Mouse (Mus musculus): ENCODE measurements around the gene Tmem50a. TPM values are rescaled to one million over a fixed set of nuclear protein-coding genes. Genes with fewer than 3 reads are reported as not detected.
A peak's percentile ranks its signal among the peaks of the same experiment; 100 is the strongest.
"Not testable (repeated sequence)": the region's sequence is repeated elsewhere in the genome, so short reads cannot be mapped to it uniquely, and the experiment has no call there.

The Tmem50a gene
- polyA plus RNA-seq, 1 experiment from 2014 or later, result 149 TPM

DNA sequence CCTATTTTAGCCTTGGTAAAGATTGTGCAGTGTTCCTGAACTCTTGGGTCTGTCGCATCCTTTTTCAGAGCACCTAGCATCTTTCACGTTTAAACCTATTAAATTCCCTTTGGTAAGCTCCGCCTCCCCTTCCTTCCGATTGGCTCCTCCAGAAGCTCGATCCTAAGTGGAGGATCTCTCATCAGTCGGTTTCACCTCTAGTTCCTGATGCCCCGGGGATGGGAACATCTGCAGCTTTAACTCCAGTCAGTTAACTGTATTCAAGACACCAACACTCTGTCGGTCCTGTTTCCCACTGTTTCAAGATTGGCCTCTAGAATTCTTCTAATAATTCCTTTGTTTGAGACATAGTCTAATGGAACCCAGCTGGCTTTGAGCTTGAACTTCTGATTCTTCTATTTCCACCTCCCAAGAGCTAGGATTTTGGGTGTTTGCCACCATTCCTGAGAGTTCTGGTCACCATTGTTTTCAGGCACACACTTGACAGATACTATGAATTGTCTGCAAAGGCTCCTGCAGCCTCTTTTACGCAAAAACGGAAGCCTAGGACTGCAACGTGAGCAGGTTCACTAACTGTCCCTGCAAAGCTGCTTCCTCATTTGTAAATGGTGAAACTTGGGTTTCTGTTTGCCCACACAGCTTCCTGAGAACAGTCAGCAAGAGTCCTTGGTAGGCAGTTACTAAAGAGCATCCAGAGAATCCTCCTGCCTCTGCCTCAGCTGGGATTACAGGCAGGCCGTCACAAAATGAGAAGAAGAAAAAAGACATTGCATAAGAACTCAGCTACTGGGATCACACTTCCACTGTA is 5.1 kb upstream of the Tmem50a start:
- H3K27me3 ChIP-seq (ENCODE audit: insufficient read depth, poor library complexity, severe bottlenecking), result no peaks in the 10 kb centered on the region
- peaks cover 19% of the 10 kb centered on the region for H3K4me1 ChIP-seq (replicated peaks)
- 41% methylated on average over 12 of the region's 12 CpGs for WGBS
- no peaks in the 10 kb centered on the region for H3K9me3 ChIP-seq
- H3K4me3 ChIP-seq, result no peak overlapping the region
- no peak overlapping the region for H3K27ac ChIP-seq
- H3K36me3 ChIP-seq, result peaks cover 8% of the 10 kb centered on the region
- no peak for DNase-seq (ENCODE audit: low spot score)

DNA sequence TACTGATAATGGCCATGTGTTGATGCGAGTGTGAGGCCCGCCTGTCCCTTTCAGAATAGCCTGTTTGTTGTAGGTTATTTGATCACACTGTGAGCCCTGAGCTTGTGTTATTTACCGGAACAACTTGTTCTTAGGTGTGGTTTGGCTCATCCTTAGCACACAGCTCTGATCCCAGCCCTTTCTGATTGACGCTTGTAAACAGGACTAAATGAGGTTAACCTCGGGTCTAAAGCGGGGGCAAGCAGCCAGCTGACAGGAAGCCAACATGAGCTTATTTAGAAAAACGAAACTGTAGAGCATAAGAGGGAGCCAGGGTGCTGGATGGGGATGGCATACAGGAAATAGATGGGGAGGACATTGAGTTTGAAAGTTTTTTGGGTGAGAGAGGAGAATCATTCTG is 3.6 kb upstream of the Tmem50a start:
- Histone ChIP-seq H3K27me3 (ENCODE audit: insufficient read depth, poor library complexity, severe bottlenecking) (no peaks in the 10 kb centered on the region), H3K36me3 (no peaks in the 10 kb centered on the region), H3K4me1 (replicated peaks) (peaks cover 24% of the 10 kb centered on the region), H3K4me3 (no peak overlapping the region), H3K27ac (no peak overlapping the region), H3K9me3 (no peaks in the 10 kb centered on the region)
- DNase-seq (ENCODE audit: low spot score), result no peak
- WGBS, result 71% methylated on average over 7 of the region's 7 CpGs

DNA sequence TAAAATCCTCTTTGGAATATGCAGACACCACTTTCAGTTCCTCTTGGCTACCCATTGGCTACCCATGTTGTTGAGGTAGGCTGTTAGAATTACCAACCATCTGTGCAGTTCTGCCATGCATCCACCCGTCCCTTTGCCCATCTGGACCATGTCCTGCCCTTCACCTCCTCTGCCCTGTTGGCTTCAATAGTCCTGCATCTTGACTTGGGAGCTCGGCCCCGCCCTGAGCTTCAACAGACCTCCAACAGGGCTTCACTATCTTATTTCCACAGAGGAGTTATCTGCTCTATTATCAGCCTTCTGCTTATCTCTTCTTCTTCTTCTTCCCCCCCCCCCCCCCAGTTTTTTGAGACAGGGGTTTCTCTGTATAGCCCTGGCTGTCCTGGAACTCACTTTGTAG is 2.4 kb upstream of the Tmem50a start:
- Histone ChIP-seq H3K27me3 (ENCODE audit: insufficient read depth, poor library complexity, severe bottlenecking) (no peaks in the 10 kb centered on the region), H3K4me1 (replicated peaks) (peaks cover 22% of the 10 kb centered on the region), H3K27ac (no peak overlapping the region), H3K9me3 (no peaks in the 10 kb centered on the region), H3K4me3 (no peak overlapping the region), H3K36me3 (peaks cover 7% of the 10 kb centered on the region)
- whole genome bisulfite sequencing, result 80% methylated on average over 3 of the region's 3 CpGs
- no peak for DNase-seq (ENCODE audit: low spot score)

DNA sequence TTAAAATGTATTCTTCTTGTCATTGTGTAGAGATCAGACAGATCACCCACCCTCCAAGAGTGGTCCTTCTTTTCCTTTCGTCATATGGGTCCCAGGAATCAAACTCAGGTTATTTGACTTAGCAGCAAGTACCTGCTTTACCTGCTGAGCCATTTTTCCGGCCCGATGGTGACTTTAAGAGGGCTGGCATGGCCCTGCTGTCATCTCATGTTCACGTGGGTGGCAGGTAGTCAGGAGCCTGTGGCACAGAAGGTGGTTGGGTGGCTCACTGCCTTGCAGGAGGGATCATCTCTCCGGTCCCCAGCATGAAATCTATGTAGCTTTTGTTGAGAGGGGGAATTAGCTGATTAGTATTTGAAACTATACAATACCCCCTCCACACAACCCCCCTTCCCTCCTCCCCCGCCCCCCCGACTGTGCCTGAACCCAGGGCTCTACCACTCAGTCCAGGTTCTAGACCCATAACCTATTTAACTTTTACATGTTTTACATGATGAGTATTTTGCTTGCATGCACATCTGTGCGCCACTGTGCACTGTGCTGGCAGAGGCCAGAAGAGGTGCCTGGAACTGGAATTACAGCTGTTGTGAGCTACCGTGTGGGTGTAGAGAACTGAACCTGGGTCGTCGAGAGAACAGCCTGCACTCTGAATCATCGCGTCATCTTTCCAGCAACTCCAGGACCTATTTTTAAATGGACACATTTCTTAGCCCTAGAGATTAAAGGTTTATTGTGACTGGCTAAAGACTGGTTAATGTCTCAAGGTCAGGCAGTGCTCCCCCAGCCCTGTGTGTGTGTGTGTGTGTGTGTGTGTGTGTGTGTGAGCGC is 613 bp upstream of the Tmem50a start:
- Histone ChIP-seq H3K27ac (peak overlapping the region; percentile 89), H3K36me3 (peaks cover 23% of the 10 kb centered on the region), H3K9me3 (peaks cover 4% of the 10 kb centered on the region; the same call in 1 of the 2 replicates), H3K4me3 (peak overlapping the region; percentile 69), H3K27me3 (ENCODE audit: insufficient read depth, poor library complexity, severe bottlenecking) (no peaks in the 10 kb centered on the region), H3K4me1 (replicated peaks) (peaks cover 22% of the 10 kb centered on the region)
- WGBS, result 58% methylated on average over 14 of the region's 14 CpGs
- no peak for DNase-seq (ENCODE audit: low spot score)

DNA sequence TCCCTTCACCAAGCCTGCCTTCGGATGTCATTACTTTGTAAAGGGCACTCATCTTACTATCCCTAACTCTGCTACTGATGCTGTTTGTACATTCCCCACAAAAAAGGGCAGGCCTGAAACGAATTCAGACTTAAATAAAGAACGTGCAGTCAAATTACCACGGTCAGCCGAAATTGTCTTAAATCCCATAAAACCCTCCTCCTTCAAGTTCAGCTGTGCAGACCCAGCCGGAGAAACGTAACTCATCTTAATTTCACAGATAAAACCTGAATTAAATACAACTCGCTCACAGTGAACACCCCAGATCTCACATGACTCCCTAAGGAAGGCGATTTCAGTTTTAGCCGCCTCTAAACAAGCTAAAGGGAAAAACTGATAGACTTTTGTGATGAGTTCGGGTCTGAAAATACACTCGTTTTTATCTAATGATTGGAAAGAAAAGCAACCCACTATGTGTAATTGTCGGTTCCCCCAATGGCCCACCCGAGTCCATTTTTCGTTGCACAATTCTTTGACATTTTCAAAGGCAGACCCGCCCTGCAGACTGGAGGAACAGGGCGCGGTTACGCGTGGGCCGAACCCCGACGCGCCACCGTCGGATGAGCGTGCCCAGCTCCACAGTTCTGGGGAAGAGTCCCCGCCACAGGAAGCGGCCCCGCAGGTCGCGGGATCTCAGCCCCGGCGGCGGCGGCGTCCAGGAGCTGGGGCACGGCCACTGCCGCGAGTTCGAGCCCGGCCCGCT is 531 bp downstream of the Tmem50a start:
- peaks cover 30% of the 10 kb centered on the region for H3K36me3 ChIP-seq
- DNase-seq (ENCODE audit: low spot score), result no peak
- peak overlapping the region; percentile 89 for H3K27ac ChIP-seq
- H3K27me3 ChIP-seq (ENCODE audit: insufficient read depth, poor library complexity, severe bottlenecking), result no peaks in the 10 kb centered on the region
- H3K9me3 ChIP-seq, result peaks cover 4% of the 10 kb centered on the region; the same call in 1 of the 2 replicates
- 2% methylated on average over 43 of the region's 43 CpGs for whole genome bisulfite sequencing
- peaks cover 22% of the 10 kb centered on the region for H3K4me1 ChIP-seq (replicated peaks)
- peak overlapping the region; percentile 69 for H3K4me3 ChIP-seq

DNA sequence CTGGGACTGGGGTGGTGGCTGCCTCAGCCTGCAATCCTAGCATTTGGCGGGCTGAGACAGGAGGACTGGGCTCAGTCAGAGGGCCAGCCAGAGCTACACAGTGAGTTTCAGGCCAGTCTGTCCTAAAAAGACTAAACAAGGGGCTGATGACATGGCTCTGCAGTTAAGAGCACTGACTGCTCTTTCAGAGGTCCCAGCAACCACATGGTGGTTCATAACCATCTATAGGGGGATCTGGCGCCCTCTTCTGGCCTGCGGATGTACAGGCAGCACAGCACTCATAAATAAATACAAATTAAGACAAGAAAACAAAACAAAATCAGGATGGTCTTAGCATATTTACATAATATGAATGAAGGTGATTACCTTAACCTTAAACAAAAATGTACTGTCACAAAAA is 1.4 kb downstream of the Tmem50a start:
- Histone ChIP-seq H3K27me3 (ENCODE audit: insufficient read depth, poor library complexity, severe bottlenecking) (no peaks in the 10 kb centered on the region), H3K4me1 (replicated peaks) (peaks cover 23% of the 10 kb centered on the region), H3K36me3 (peaks cover 38% of the 10 kb centered on the region), H3K27ac (peak overlapping the region; percentile 45; the same call in 1 of the 2 replicates), H3K4me3 (peak overlapping the region; percentile 69), H3K9me3 (peaks cover 4% of the 10 kb centered on the region; the same call in 1 of the 2 replicates)
- DNase-seq (ENCODE audit: low spot score), result peak; percentile 76
- WGBS, result 27% methylated on average over 3 of the region's 3 CpGs

DNA sequence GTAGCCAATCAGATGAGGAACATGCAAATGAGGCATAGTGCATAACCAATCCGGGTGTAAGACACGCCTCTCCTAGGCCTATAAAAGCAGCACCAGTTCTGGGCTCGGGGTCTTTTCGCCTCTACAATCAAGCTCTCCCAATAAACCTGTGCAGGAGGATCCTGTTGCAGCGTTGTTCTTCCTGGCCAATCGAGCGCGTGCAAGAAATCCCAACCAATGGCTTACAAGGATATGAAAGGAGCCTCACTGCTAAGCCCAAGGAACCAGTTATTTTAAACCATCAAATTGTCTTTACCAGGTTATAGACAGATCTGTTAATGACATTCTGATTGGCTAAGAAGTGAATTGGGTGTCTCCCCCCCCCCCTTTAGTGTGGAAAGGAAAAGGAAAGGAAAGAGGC is 3.4 kb downstream of the Tmem50a start:
- DNase-seq (ENCODE audit: low spot score); H3K4me3 ChIP-seq; H3K9me3 ChIP-seq; H3K27me3 ChIP-seq (ENCODE audit: insufficient read depth, poor library complexity, severe bottlenecking); H3K27ac ChIP-seq: not testable (repeated sequence)
- peaks cover 26% of the 10 kb centered on the region for H3K4me1 ChIP-seq (replicated peaks)
- H3K36me3 ChIP-seq, result peaks cover 58% of the 10 kb centered on the region
- WGBS, result 98% methylated on average over 8 of the region's 8 CpGs

DNA sequence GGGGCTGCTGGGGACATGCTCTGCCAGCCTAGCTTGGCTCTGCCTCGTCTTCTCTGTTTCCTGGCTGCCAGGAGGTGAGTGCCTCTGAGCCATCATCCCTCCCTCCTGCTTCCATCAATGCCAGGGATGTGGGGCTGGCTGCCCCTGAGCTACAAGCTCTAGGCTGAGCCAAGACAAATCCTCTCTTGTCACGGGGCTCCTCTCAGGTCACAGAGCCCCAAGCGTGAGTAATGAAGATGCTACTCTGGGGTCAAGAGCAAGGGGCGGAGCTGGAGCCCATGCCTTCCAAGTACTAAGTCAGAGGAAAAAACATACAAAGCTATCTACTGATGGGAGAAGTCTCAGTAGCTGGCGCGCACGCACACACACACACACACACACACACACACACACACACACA is 11.8 kb downstream of the Tmem50a start:
- no peak overlapping the region for H3K4me3 ChIP-seq
- DNase-seq (ENCODE audit: low spot score), result no peak
- H3K27ac ChIP-seq, result peak overlapping the region; percentile 45; the same call in 1 of the 2 replicates
- WGBS, result 72% methylated on average over 7 of the region's 7 CpGs
- peaks cover 100% of the 10 kb centered on the region for H3K36me3 ChIP-seq
- no peaks in the 10 kb centered on the region for H3K9me3 ChIP-seq
- H3K4me1 ChIP-seq (replicated peaks), result no peaks in the 10 kb centered on the region; the same call in 1 of the 2 replicates
- no peaks in the 10 kb centered on the region for H3K27me3 ChIP-seq (ENCODE audit: insufficient read depth, poor library complexity, severe bottlenecking)

DNA sequence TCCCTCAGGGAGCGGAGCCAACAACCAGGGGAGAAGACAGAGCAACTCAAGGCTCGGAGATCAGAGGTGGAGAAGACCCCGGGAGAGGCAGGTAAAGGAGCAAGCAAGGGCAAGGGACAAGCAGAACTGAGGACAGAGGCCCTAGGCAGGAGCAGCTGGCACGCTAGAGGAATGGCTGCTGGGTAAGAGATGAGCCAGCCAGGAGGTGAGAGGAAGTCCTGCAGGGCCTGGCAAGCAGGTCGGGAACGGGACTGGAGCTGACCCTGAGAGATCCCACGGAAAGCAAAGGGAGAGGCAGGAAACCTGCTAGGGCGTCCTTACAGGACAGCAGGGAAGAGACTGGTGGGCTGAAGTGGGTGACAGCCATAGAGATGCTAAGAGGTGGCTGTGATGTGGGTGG is 13.7 kb downstream of the Tmem50a start:
- Histone ChIP-seq H3K27me3 (ENCODE audit: insufficient read depth, poor library complexity, severe bottlenecking) (no peaks in the 10 kb centered on the region), H3K27ac (no peak overlapping the region), H3K4me3 (no peak overlapping the region), H3K4me1 (replicated peaks) (no peaks in the 10 kb centered on the region), H3K36me3 (peaks cover 100% of the 10 kb centered on the region), H3K9me3 (no peaks in the 10 kb centered on the region)
- no peak for DNase-seq (ENCODE audit: low spot score)
- 90% methylated on average over 8 of the region's 8 CpGs for WGBS

DNA sequence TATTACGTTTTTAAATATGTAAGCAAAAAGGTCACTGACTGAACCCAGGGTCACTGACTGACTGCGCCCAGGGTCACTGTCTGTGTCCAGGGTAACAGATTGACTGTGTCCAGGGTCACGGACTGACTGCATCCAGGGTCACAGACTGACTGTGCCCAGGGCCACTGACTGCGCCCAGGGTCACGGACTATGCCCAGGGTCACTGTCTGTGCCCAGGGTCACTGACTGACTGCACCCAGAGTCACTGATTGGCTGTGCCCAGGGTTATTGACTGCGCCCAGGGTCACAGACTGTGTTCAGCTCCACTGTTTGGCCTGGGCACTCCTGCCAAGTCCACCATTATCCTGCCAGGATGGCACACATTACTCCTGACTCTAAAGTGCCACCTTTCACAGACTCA is 17.6 kb downstream of the Tmem50a start:
- H3K9me3 ChIP-seq, result no peaks in the 10 kb centered on the region
- peaks cover 88% of the 10 kb centered on the region for H3K36me3 ChIP-seq
- DNase-seq (ENCODE audit: low spot score), result no peak
- H3K27ac ChIP-seq, result no peak overlapping the region
- no peaks in the 10 kb centered on the region for H3K27me3 ChIP-seq (ENCODE audit: insufficient read depth, poor library complexity, severe bottlenecking)
- H3K4me3 ChIP-seq, result no peak overlapping the region
- 79% methylated on average over 6 of the region's 6 CpGs for WGBS
- peaks cover 6% of the 10 kb centered on the region; the same call in 1 of the 2 replicates for H3K4me1 ChIP-seq (replicated peaks)

DNA sequence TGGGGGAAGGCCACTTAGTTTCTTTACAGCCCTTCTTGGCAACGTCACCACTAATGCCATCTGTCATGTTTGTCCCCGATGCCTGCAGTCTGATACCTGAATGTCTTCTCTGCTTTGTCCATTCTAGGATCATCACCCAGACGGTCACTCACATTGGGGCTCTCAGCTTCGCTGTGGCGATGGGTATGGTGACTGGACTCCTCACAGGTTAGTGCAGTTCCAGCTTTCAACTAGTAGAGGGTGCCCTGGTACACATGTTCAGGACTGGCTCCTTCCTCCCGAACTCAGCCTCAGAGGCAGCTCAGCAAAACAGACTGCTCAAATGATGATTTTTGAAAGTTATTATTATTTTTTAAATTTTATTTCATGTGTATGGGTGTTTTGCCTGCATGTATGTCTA is 22.7 kb downstream of the Tmem50a start:
- 82% methylated on average over 6 of the region's 6 CpGs for WGBS
- no peak for DNase-seq (ENCODE audit: low spot score)
- Histone ChIP-seq H3K36me3 (peaks cover 37% of the 10 kb centered on the region), H3K27me3 (ENCODE audit: insufficient read depth, poor library complexity, severe bottlenecking) (no peaks in the 10 kb centered on the region), H3K27ac (no peak overlapping the region), H3K9me3 (no peaks in the 10 kb centered on the region), H3K4me1 (replicated peaks) (peaks cover 6% of the 10 kb centered on the region; the same call in 1 of the 2 replicates), H3K4me3 (no peak overlapping the region)

DNA sequence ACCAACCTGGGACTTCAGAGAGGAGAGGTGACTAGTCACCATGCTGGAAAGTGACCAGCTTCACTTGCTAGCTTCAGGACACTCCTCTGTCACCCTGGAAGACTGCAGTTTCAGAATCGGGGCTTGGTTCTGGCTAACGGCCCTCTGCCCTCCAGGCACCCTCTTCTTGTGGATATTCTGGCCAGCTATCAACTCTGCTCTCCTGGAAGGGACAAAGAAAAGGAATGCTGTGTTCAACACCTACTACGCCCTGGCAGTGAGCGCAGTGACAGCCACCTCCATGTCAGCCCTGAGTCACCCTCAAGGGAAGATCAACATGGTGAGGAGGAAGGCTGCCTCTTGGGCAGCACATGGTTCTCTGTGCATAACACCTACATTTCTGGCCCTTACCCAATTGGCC is 30.5 kb downstream of the Tmem50a start:
- H3K4me3 ChIP-seq, result no peak overlapping the region
- no peak overlapping the region for H3K27ac ChIP-seq
- H3K4me1 ChIP-seq (replicated peaks), result peaks cover 6% of the 10 kb centered on the region
- 89% methylated on average over 4 of the region's 4 CpGs for WGBS
- no peaks in the 10 kb centered on the region for H3K36me3 ChIP-seq
- no peaks in the 10 kb centered on the region for H3K9me3 ChIP-seq
- H3K27me3 ChIP-seq (ENCODE audit: insufficient read depth, poor library complexity, severe bottlenecking), result no peaks in the 10 kb centered on the region
- no peak for DNase-seq (ENCODE audit: low spot score)

Measured in hindbrain, embryonic 10.5 days (tissue).